Mouse (Mus musculus): ENCODE data around the gene Olfr512.

- no peak for TF ChIP-seq CTCF (IDR thresholded peaks at IDR 0.05; ENCODE audit: borderline replicate concordance, insufficient read depth, low read depth, low read length)
- TF ChIP-seq POLR2A (IDR thresholded peaks at IDR 0.05; ENCODE audit: borderline replicate concordance, insufficient read depth, low read length): no peak
Measured at GRCm38 (mm10) chr7:108666118-108666517, 47.0 kb upstream of the Olfr512 start, which contains the start of gene Olfr510.
